Mouse (Mus musculus): ENCODE measurements around the gene Srpk2. TPM values are rescaled to one million over a fixed set of nuclear protein-coding genes. Genes with fewer than 3 reads are reported as not detected.

Gene Srpk2
- total RNA-seq, 2 experiments from 2014 or later = 47.2 to 60.2 TPM

DNA sequence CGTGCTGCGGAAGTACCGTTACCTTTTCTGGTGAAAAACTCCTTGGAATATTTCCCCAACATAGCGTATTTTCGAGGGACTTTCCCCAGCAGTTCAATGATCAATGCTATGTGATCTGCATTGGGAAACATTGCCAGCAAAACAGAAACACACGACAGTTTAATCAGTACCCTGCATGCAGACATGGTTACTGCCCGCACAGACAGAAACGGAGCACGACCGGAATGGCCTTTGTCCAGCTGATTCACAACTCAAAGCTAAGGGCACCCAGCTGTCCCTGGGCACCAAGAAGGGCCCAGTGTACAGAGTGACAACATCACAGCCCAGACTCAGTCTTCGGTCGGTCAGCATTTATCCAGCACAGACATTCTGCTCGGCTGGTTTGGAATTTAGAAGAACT, 170.9 kb downstream of the Srpk2 start:
- no peak for ATAC-seq (replicated peaks; ENCODE audit: poor library complexity, severe bottlenecking)

DNA sequence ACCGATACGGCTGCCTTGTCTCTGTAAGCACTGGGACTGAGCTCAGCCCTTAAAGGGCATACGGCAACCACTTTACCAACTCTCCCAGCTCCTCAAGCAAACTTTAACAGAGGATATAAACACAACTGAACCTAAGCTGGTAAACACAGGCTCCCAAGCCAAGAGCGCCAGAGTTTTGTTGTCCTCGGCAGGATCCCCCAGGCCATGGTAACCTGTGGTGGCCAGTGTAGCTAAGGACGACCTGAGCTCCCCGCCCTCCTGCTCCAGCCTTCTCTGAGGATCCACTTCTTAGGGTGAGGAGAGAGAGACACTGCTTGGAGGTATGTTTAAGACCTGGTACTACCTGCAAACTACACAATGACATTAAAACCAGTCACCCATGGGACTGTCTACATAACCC, 171.9 kb downstream of the Srpk2 start:
- no peak for ATAC-seq (replicated peaks; ENCODE audit: poor library complexity, severe bottlenecking)

DNA sequence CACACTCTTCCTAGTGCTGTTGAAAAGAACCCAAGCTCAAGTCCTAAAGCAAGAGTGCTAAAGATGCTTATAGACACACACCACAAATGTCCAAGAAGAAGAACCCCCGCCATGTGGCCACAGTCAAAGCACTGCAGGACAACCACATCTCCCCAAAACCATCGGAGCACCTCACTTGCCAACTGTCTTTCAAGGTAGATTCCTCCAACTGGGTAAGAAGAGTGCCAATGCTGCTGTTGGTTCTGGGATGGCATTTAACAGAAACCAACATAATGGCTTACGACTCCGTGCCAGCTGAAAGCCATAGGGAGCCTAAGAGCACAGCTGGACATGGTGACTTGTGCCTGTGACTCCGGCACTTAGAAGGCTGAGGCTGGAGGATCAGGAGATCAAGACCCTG, 173.0 kb downstream of the Srpk2 start:
- no peak for ATAC-seq (replicated peaks; ENCODE audit: poor library complexity, severe bottlenecking)

DNA sequence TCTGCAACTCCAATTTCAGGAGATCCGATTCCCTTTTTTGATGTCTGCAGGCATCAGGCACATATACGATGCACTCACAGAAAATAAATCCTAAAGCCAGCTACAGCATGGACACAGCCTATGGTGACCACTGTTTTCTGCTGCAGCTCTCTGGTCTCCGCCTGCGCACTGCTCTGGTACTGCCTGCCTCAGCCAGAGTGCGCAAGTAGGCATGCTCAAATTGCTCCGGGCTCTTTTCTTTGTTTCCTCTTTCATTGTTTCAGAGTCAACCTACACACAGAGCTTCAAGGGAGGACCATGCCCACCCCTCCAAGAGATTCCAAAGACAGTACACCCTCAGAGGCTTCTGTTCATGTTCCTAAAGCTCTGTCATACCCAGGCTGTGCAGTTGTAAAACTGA, 175.8 kb downstream of the Srpk2 start:
- ATAC-seq (replicated peaks; ENCODE audit: poor library complexity, severe bottlenecking) = no peak

DNA sequence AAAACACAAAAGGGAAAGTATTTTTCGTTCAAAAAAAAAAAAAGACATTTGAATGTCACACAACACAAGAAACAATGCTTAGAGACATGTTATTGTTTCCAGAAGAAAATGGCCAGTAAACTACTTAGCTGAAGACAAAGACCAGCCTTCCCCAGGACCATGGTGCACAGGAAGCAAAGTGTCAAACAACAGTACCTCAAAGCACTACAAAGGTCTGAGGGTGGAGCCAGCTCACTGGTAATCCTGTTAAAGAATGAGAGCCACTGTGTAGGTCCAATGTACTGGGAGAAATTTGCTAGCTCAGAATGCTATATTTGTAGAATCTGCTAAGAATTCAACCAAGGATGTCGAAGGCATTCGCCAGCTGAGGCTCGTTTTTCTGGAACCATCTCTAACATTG, 177.2 kb downstream of the Srpk2 start:
- ATAC-seq (replicated peaks; ENCODE audit: poor library complexity, severe bottlenecking) = no peak

DNA sequence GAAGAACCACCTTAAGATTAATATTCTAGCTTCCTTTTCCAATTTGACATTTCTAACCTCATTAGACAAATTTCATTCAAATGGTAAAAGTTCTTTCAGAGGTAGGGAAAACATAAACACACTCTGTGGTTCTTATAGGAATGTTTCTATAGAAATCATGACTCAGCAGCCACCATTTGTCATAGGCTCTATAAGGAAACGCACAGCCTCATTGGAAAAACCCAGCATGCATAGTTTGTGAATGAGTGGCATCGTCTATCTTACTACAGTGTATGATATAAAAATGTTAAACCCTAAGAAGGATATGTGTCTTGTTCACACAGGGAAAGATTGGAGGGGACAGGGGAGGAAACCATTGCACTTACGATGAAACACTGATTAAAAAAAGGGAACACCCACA, 178.8 kb downstream of the Srpk2 start:
- ATAC-seq (replicated peaks; ENCODE audit: poor library complexity, severe bottlenecking) = no peak

DNA sequence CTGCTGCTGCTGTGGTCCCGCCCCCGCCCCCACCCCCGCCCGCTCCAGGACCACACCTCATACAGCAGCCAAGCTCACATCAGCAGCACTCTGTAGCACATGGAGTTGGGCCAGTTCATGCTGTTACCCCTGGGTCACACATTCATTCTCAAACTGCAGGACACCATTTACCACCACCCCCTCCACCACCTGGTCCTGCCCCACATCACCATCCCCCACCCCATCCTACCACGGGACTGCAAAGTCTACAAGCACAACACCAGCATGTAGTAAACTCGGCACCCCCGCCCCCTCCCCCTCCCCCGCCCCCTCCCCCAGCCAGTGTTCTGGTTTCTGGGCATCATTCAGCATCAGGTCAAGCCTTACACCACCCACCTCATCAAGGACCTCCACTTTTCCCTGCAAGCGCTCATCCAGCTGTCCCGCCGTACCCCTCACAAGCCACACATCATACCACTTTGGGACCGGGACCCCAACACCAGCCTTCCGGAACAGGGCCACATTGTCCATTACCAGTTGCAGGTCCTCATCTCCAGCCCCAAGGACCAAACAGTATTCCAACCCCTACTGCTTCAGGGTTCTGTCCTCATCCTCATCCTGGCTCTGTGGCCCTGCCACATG, 182.0 kb downstream of the Srpk2 start:
- ATAC-seq (replicated peaks; ENCODE audit: poor library complexity, severe bottlenecking) = no peak

DNA sequence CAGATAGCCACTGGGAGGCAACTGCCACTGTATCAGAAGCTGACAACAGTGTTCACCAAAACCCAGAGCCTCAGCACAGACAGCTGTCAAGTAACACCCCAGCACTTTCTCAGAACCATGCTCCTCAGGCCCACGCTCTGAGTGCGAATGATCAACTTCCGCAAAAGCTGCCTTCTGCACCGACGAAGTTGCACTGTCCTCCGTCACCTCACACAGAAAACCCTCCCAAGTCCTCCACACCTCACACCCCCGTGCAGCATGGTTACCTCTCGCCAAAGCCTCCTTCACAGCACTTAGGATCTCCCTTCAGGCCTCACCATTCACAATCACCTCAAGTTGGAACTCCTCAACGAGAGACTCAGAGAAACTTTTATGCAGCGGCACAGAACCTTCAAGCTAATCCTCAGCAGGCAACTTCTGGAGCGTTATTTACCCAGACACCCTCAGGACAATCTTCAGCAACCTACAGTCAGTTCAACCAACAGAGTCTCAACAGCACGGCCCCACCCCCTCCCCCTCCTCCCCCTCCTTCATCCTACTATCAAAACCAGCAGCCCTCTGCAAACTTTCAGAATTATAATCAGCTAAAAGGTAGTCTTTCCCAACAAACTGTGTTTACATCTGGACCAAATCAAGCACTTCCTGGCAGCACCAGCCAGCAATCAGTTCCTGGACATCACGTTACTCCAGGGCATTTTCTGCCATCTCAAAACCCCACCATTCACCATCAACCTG, 182.7 kb downstream of the Srpk2 start:
- ATAC-seq (replicated peaks; ENCODE audit: poor library complexity, severe bottlenecking) = no peak

DNA sequence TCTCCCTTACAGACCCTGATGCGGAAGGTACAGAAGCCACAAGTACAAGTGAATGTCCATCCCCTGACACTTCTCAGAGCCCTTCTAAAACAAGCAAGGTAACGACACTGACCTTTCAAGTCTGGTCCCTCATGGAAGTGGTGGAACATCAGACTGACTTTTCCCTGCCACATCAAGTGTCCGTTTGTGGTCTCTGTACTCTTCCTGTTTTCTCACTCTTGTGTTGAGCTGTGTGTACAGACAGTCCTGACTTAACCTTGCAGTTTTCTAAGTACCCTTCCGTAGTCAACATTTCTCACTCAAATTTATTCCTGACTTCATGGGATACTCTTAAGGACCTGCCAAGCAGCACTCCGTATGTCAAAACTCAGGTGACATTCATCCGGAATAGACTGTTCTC, 183.7 kb downstream of the Srpk2 start:
- ATAC-seq (replicated peaks; ENCODE audit: poor library complexity, severe bottlenecking) = peak; percentile 63

DNA sequence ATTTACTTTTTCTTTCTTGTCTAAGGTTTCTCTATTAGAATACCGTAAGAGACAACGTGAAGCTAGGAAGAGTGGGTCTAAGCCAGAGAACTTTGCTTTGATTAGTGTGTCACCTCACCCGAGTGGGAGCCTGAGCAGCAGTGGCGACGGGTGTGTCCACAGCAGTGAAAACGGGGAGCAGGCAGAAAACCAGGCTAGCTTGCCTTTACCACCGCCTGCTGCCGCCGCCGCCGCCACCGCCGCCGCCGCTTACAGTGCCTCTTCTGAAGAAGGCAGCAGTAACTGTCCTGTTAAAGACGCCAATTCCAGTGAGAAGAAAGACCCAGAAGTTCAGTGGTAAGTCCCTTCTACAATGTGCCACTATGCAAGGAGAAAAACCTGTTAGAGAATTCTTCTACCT, 185.2 kb downstream of the Srpk2 start:
- ATAC-seq (replicated peaks; ENCODE audit: poor library complexity, severe bottlenecking) = no peak

DNA sequence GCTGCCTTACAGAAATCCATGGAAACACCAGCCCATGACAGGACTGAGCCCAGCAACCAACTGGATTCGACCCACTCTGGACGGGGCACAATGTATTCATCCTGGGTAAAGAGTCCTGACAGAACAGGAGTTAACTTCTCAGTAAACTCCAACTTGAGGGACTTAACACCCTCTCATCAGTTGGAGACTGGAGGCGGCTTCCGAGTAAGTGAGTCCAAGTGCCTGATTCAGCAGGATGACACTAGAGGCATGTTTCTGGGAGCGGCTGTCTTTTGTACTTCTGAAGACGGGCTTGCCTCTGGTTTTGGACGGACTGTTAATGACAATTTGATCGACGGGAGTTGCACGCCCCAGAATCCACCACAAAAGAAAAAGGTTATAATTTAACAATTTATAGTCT, 186.5 kb downstream of the Srpk2 start:
- no peak for ATAC-seq (replicated peaks; ENCODE audit: poor library complexity, severe bottlenecking)

DNA sequence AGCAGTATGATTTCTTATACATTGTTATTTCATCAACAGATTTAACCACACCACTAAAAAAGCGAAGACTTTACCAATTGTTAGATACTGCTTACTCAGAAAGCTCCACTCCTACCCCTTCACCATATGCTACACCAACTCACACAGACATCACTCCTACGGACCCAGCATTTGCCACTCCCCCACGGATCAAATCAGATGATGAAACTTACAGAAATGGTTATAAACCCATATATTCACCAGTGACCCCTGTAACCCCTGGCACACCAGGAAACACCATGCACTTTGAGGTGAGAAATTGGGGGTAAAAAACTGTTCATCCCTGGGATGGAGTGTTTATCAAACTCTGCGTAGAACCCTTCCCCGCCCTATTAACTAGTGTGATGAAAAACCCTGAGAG, 187.5 kb downstream of the Srpk2 start:
- ATAC-seq (replicated peaks; ENCODE audit: poor library complexity, severe bottlenecking) = no peak

DNA sequence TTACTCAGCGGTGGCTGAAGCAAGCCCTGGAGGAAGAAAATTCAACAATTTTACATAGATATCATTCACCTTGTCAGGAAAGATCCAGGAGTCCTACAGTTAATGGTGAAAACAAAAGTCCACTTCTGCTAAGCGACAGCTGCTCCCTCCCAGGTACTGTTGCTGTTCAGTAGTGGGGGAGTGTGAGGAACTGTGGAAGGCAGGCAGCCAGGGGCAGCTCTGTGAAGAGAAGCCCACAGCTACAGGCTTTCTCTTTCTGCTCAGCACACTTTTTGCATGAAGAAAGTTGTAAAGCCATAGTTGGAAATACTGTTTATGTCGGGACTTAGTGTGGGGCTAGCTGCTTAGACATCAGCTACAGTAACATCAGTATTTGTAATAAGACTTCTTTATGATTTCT, 188.0 kb downstream of the Srpk2 start:
- ATAC-seq (replicated peaks; ENCODE audit: poor library complexity, severe bottlenecking) = no peak

DNA sequence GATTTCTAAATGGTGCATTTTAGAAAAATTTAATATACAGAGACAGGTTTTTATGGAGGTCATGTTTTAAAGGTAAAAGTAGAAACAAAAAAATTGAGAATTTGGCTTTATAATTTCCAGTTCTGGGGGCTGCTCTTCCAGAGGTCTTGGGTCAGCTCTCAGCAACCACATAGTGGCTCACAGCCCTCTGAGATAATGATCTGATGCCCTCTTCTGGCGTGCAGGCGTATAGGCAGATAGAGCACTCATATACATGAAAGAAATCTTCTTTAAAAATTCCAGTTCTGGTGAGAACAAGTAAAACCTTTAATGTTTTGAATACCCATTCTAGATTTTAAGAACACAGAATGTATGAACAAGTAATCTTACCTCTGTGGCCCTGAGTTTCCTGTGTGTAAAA, 193.6 kb downstream of the Srpk2 start:
- ATAC-seq (replicated peaks; ENCODE audit: poor library complexity, severe bottlenecking) = peak; percentile 87

DNA sequence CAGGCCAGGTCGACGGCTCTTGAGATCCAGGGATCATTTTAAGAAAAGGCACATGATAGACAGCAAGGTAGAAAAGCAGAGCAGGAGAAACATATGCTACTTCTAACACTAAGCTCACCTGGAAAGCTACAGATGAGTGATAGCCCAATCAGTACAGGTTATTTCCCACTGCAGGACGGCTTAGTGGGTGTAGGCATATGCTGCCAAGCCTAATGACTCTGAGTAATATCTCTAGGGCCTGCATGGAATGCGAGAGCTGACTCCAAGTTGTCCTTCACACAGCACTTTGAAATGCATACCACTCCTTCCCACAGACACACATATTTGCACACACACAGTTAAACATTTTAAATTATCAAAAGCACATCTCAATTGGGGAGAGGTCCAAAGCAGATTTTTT, 195.2 kb downstream of the Srpk2 start:
- ATAC-seq (replicated peaks; ENCODE audit: poor library complexity, severe bottlenecking) = no peak

DNA sequence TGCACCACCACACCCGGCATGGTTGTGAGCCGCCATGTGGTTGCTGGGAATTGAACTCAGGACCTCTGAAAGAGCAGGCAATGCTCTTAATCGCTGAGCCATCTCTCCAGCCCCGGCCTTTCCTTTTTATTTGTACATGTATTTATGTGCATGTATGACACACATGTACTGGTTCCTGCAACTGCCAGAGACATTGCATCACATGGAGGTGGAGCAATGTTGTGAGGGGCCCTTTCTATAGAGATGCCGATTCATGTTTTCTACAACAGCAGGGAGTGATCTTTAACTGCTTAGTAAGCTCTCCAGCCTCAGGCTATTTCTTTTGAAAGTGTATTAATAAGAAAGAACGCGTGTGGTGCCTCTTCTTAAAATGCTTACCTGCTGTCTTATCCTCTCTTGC, 200.6 kb downstream of the Srpk2 start:
- peak; percentile 94 for ATAC-seq (replicated peaks; ENCODE audit: poor library complexity, severe bottlenecking)

DNA sequence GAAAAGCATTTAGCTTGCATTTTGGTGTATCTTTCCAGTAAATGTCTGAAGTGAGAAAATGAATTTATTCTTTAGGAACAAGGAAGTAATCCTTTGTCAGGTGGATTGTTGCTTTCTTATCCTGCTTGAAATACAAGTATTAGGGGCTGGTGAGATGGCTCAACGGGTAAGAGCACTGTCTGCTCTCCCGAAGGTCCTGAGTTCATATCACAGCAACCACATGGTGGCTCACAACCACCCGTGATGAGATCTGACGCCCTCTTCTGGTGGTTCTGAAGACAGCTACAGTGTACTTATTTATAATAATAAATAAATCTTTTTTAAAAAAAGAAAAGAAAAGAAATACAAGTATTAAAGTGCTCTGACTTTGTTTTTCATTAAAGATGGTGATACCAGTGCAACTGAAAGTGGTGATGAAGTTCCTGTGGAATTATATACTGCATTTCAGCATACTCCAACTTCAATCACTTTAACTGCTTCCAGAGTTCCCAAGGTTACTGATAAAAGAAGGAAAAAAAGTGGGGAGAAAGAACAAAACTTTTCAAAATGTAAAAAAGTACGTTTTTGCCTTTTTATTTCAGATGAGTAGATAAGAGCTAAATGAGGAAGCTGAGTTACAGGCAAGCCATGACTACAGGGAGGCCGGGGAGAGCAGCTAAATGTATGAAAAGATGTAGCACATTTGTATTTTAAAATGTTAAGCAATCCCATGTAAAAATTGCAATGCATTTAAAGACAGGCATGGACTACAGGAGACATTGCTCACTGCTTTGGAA, 211.1 kb downstream of the Srpk2 start:
- peak; percentile 22; the same call in 1 of the 2 replicates for ATAC-seq (replicated peaks; ENCODE audit: poor library complexity, severe bottlenecking)

DNA sequence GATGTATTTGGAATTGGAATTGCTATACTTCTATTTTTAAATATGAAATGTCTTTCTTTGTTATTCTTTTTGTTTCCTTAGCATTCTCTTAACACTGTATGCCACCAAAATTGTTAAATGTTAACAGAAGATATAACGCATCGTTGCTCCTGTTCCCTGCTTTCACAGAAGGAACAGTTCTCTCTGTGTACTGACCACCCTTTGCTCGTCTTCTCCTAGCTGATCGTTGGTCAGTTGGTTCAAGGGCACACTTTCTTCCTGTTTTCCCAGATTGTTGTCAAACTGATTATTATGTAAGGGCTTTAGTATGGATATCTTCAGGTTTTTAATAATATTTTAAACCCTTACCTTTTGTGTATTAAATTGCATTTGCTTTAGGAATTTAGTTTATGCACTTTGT, 217.9 kb downstream of the Srpk2 start:
- no peak for ATAC-seq (replicated peaks; ENCODE audit: poor library complexity, severe bottlenecking)

DNA sequence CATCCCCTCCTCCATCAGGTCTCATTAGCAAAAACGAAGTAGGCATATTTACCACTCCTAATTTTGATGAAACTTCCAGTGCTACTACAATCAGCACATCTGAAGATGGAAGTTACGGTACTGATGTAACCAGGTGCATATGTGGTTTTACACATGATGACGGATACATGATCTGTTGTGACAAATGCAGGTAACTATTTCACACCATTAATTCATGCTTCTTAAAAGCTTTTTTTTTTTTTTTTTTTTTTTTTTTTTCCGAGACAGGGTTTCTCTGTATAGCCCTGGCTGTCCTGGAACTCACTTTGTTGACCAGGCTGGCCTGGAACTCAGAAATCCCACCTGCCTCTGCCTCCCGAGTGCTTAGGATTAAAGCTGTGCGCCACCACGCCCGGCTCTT, 219.7 kb downstream of the Srpk2 start:
- ATAC-seq (replicated peaks; ENCODE audit: poor library complexity, severe bottlenecking) = no peak

DNA sequence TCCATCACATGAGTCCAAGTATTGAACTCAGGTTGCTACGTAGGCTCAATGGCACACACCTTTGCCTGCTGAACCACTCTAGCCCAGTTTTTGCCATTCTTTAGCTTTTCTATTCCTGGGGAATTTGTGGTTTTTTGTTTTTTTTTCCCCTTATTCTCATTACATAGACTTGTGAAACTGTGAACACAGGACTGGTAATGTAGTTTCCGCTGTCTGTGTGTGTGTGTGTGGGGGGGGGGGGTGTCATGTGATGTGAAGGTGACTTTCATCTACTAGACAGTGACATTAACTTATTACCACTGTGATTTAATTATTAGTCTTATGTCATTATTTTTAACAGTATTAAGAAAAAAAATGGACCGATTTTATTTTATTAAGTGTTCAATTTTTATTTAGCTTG, 220.2 kb downstream of the Srpk2 start:
- no peak for ATAC-seq (replicated peaks; ENCODE audit: poor library complexity, severe bottlenecking)

DNA sequence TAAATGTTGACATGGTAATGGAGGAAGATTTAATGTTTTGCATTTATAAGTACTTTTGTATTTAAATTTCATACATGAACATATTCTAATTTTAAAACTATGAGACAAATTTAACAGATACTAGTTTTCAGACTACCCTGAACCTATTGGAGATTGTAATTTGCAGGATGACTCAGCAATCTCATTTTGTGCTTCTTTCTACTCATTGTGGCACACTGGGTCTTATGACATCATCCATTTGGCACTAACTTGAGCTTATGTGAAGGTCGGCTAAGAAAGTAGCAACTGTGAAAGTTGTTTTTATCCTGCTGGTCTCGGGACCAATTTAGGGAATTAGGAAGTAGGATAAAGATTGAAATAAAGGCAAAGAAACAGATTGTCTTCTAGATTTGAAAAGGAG, 222.7 kb downstream of the Srpk2 start:
- no peak for ATAC-seq (replicated peaks; ENCODE audit: poor library complexity, severe bottlenecking)

DNA sequence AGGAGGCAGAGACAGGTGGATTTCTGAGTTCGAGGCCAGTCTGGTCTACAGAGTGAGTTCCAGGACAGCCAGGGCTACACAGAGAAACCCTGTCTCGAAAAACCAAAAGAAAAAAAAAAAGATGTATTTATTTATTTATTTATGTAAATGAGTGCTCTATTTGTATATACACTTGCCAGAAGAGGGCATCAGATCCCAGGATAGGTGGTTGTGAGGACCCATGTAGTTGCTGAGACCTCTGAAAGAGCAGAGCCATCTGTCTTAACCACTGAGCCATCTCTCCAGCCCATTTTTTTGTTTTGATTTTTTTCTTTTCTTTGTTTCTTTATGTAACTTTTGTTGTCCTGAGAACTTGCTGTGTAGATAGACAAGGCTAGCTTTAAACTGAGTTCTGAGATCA, 230.9 kb downstream of the Srpk2 start:
- ATAC-seq (replicated peaks; ENCODE audit: poor library complexity, severe bottlenecking) = peak; percentile 72; the same call in 1 of the 2 replicates

Data from granulocyte monocyte progenitor cell, adult 5-6 weeks (primary cell).